Comparison of ENCODE assay signal across 10 mouse cellular contexts in genomic region chr7:25655601-25656428, GRCm38 (mm10). TPM values are rescaled to one million over a fixed set of nuclear protein-coding genes. Genes with fewer than 3 reads are reported as not detected.
DNase-seq lines count a peak whose midpoint lies in the region; ATAC-seq and TF ChIP-seq lines count a peak whose summit lies in the region.
"Had no signal": no experiment of that assay in that cellular context is flagged by ENCODE, and none has a peak within 500 bp of the region (broad histone marks: within the 10 kb centered on the region; RNA-seq: fewer than 3 reads in every experiment).

No protein-coding gene starts in this region.

- ATAC-seq in midbrain, embryonic 11.5 days (ENCODE audit: low FRiP score), result no peak
- ATAC-seq in midbrain, postnatal 0 days (ENCODE audit: low FRiP score), result no peak
- ATAC-seq in neural tube, embryonic 15.5 days (ENCODE audit: low FRiP score), result no peak

- no peak for TF ChIP-seq CTCF in midbrain, postnatal 0 days (IDR thresholded peaks at IDR 0.05)
- TF ChIP-seq CTCF in small intestine, adult 2 months (IDR thresholded peaks at IDR 0.05; ENCODE audit: extremely low read depth, insufficient read length, insufficient replicate concordance, low read depth, low read length), result no peak

- DNase-seq in adrenal gland, postnatal 14 days, result peak; percentile 39
- DNase-seq in adrenal gland, adult 8-10 months, result no peak
- peak; percentile 82 for DNase-seq in midbrain, embryonic 11.5 days (ENCODE audit: low spot score, missing footprints)
- DNase-seq in midbrain, postnatal 0 days (ENCODE audit: low spot score), result no peak
- peak; percentile 69 to 72 for DNase-seq in cerebellum, postnatal 36 days
- DNase-seq in embryo, embryonic 9.5 days (ENCODE audit: extremely low spot score), result no peak
- DNase-seq: lung, embryonic 14.5 days had no signal

- H3K27me3 ChIP-seq in midbrain, embryonic 11.5 days (ENCODE audit: control insufficient read depth, insufficient read depth, low read length), result no peaks in the 10 kb centered on the region
- H3K27me3 ChIP-seq in midbrain, postnatal 0 days (ENCODE audit: insufficient read depth, low read length), result no peaks in the 10 kb centered on the region
- H3K27me3 ChIP-seq in small intestine, adult 2 months (ENCODE audit: control insufficient read depth, insufficient read depth, low read length), result no peaks in the 10 kb centered on the region
- H3K27me3 ChIP-seq in neural tube, embryonic 15.5 days (replicated peaks), result no peaks in the 10 kb centered on the region
- H3K27me3 ChIP-seq: hindbrain, embryonic 15.5 days had no signal

- no peaks in the 10 kb centered on the region for H3K36me3 ChIP-seq in midbrain, embryonic 11.5 days (ENCODE audit: control insufficient read depth, insufficient read depth, low read length)
- no peaks in the 10 kb centered on the region for H3K36me3 ChIP-seq in midbrain, postnatal 0 days (ENCODE audit: insufficient read depth, low read length)
- no peaks in the 10 kb centered on the region for H3K36me3 ChIP-seq in small intestine, adult 2 months (ENCODE audit: control insufficient read depth, insufficient read depth, low read length)
- 0 out of 2 replicates have a peak, but pooled peaks cover 7% of the 10 kb centered on the region for H3K36me3 ChIP-seq in neural tube, embryonic 15.5 days
- H3K36me3 ChIP-seq: hindbrain, embryonic 15.5 days had no signal

- H3K9ac ChIP-seq in midbrain, embryonic 11.5 days (ENCODE audit: low read length), result no peak overlapping the region
- H3K9ac ChIP-seq in midbrain, postnatal 0 days (replicated peaks; ENCODE audit: low read length, poor library complexity, severe bottlenecking), result no peak overlapping the region
- H3K9ac ChIP-seq in neural tube, embryonic 15.5 days (replicated peaks), result no peak overlapping the region
- H3K9ac ChIP-seq: hindbrain, embryonic 15.5 days; lung, embryonic 14.5 days had no signal

- H3K9me3 ChIP-seq in midbrain, embryonic 11.5 days (ENCODE audit: control insufficient read depth, low read length), result no peaks in the 10 kb centered on the region
- H3K9me3 ChIP-seq in midbrain, postnatal 0 days (ENCODE audit: low read length), result no peaks in the 10 kb centered on the region
- no peaks in the 10 kb centered on the region for H3K9me3 ChIP-seq in neural tube, embryonic 15.5 days (replicated peaks)
- H3K9me3 ChIP-seq: hindbrain, embryonic 15.5 days had no signal

- WGBS in midbrain, embryonic 11.5 days, result 77% methylated on average over 11 of the region's 11 CpGs
- 74% methylated on average over 11 of the region's 11 CpGs for WGBS in midbrain, postnatal 0 days
- WGBS in small intestine, adult 2 months, result 46% methylated on average over 11 of the region's 11 CpGs
- 78% methylated on average over 11 of the region's 11 CpGs for WGBS in neural tube, embryonic 15.5 days

- no peak for TF ChIP-seq POLR2A in small intestine, adult 2 months (IDR thresholded peaks at IDR 0.05; ENCODE audit: low read depth, low read length)

- peaks cover 6% of the 10 kb centered on the region for H3K4me1 ChIP-seq in midbrain, embryonic 11.5 days (ENCODE audit: control insufficient read depth, insufficient read depth, low read length)
- H3K4me1 ChIP-seq in midbrain, postnatal 0 days (ENCODE audit: insufficient read depth, low read length), result peaks cover 9% of the 10 kb centered on the region; the same call in 1 of the 2 replicates
- peaks cover 7% of the 10 kb centered on the region; the same call in 1 of the 2 replicates for H3K4me1 ChIP-seq in small intestine, adult 2 months (ENCODE audit: control insufficient read depth, insufficient read depth, insufficient read length, low read length)
- H3K4me1 ChIP-seq in neural tube, embryonic 15.5 days, result peaks cover 37% of the 10 kb centered on the region

- no peak overlapping the region for H3K4me2 ChIP-seq in midbrain, embryonic 11.5 days
- H3K4me2 ChIP-seq in midbrain, postnatal 0 days (ENCODE audit: low read depth, low read length, poor library complexity, severe bottlenecking), result no peak overlapping the region
- H3K4me2 ChIP-seq in neural tube, embryonic 15.5 days, result no peak overlapping the region
- H3K4me2 ChIP-seq: hindbrain, embryonic 15.5 days; lung, embryonic 14.5 days had no signal

- H3K27ac ChIP-seq in midbrain, embryonic 11.5 days (ENCODE audit: low read depth, low read length), result no peak overlapping the region
- no peak overlapping the region for H3K27ac ChIP-seq in midbrain, postnatal 0 days (ENCODE audit: low read depth, low read length)
- no peak overlapping the region for H3K27ac ChIP-seq in small intestine, adult 2 months (ENCODE audit: insufficient read depth, low read depth, low read length)
- H3K27ac ChIP-seq in neural tube, embryonic 15.5 days (replicated peaks), result no peak overlapping the region
- H3K27ac ChIP-seq: hindbrain, embryonic 15.5 days had no signal

- no peak overlapping the region for H3K4me3 ChIP-seq in midbrain, embryonic 11.5 days (ENCODE audit: low read depth, low read length)
- H3K4me3 ChIP-seq in midbrain, postnatal 0 days (ENCODE audit: low read depth, low read length), result no peak overlapping the region
- H3K4me3 ChIP-seq in small intestine, adult 2 months (ENCODE audit: low read depth, low read length), result peak overlapping the region; percentile 19; the same call in 1 of the 2 replicates
- no peak overlapping the region for H3K4me3 ChIP-seq in neural tube, embryonic 15.5 days (replicated peaks)
- H3K4me3 ChIP-seq: hindbrain, embryonic 15.5 days had no signal

RNA-seq across cellular contexts. Expression of gene Bckdha, which starts 3.0 kb away (rescaled TPM):
- total RNA-seq in adrenal gland, postnatal 14 days (2021), result 255 and 258 TPM in 2 replicates
- total RNA-seq in adrenal gland, adult 8-10 months (2022), result 100 to 1,000 TPM; 139 to 212 (median 169) TPM
- 30.0 and 35.4 TPM in 2 replicates for polyA plus RNA-seq in midbrain, embryonic 11.5 days (2014; fragmentation: Nextera tagmentation; extraction: Ambion mirVana)
- total RNA-seq in midbrain, postnatal 0 days (2014; rRNA removed), result 64.9 and 78.2 TPM in 2 replicates
- 40.7 and 50.9 TPM in 2 replicates for polyA plus RNA-seq in midbrain, postnatal 0 days (2015; fragmentation: Nextera tagmentation; extraction: Ambion mirVana)
- polyA plus RNA-seq in small intestine, adult 2 months (2012; rRNA removed), result 75.8 and 98.5 TPM in 2 replicates
- 39.6 and 49.5 TPM in 2 replicates for polyA plus RNA-seq in neural tube, embryonic 15.5 days (2015; fragmentation: Nextera tagmentation; extraction: Ambion mirVana)

RNA-seq across cellular contexts. Expression of gene Exosc5, which starts 3.1 kb away (rescaled TPM):
- 43.3 and 53.2 TPM in 2 replicates for total RNA-seq in adrenal gland, postnatal 14 days (2021)
- 10 to 100 TPM; 42.0 to 62.6 (median 51.4) TPM for total RNA-seq in adrenal gland, adult 8-10 months (2022)
- 40.2 and 46.4 TPM in 2 replicates for polyA plus RNA-seq in midbrain, embryonic 11.5 days (2014; fragmentation: Nextera tagmentation; extraction: Ambion mirVana)
- 19.7 and 29.4 TPM in 2 replicates for total RNA-seq in midbrain, postnatal 0 days (2014; rRNA removed)
- 27.3 and 29.5 TPM in 2 replicates for polyA plus RNA-seq in midbrain, postnatal 0 days (2015; fragmentation: Nextera tagmentation; extraction: Ambion mirVana)
- polyA plus RNA-seq in small intestine, adult 2 months (2012; rRNA removed), result 31.7 and 64.7 TPM in 2 replicates
- 36.8 and 55.4 TPM in 2 replicates for polyA plus RNA-seq in neural tube, embryonic 15.5 days (2015; fragmentation: Nextera tagmentation; extraction: Ambion mirVana)

RNA-seq across cellular contexts. Expression of gene Tmem91, which starts 19.2 kb away (rescaled TPM):
- total RNA-seq in adrenal gland, postnatal 14 days (2021), result 0.78 and 0.86 TPM in 2 replicates
- under 1 TPM in 1 of 4 experiments, not detected in 3; 0.77 TPM for total RNA-seq in adrenal gland, adult 8-10 months (2022)
- 0.99 and 1.6 TPM in 2 replicates for polyA plus RNA-seq in midbrain, embryonic 11.5 days (2014; fragmentation: Nextera tagmentation; extraction: Ambion mirVana)
- 60.8 and 94.4 TPM in 2 replicates for total RNA-seq in midbrain, postnatal 0 days (2014; rRNA removed)
- polyA plus RNA-seq in midbrain, postnatal 0 days (2015; fragmentation: Nextera tagmentation; extraction: Ambion mirVana), result 186 and 200 TPM in 2 replicates
- 0.23 and 0.25 TPM in 2 replicates for polyA plus RNA-seq in small intestine, adult 2 months (2012; rRNA removed)
- 73.9 and 97.4 TPM in 2 replicates for polyA plus RNA-seq in neural tube, embryonic 15.5 days (2015; fragmentation: Nextera tagmentation; extraction: Ambion mirVana)

RNA-seq across cellular contexts. Expression of gene B9d2, which starts 24.8 kb away (rescaled TPM):
- total RNA-seq in adrenal gland, postnatal 14 days (2021), result 17.8 TPM in 2 replicates
- total RNA-seq in adrenal gland, adult 8-10 months (2022), result 10 to 100 TPM; 17.7 to 27.0 (median 21.4) TPM
- polyA plus RNA-seq in midbrain, embryonic 11.5 days (2014; fragmentation: Nextera tagmentation; extraction: Ambion mirVana), result 30.7 and 31.1 TPM in 2 replicates
- 22.8 and 32.1 TPM in 2 replicates for total RNA-seq in midbrain, postnatal 0 days (2014; rRNA removed)
- 58.2 and 67.2 TPM in 2 replicates for polyA plus RNA-seq in midbrain, postnatal 0 days (2015; fragmentation: Nextera tagmentation; extraction: Ambion mirVana)
- polyA plus RNA-seq in small intestine, adult 2 months (2012; rRNA removed), result 21.8 and 33.2 TPM in 2 replicates
- polyA plus RNA-seq in neural tube, embryonic 15.5 days (2015; fragmentation: Nextera tagmentation; extraction: Ambion mirVana), result 42.9 and 46.9 TPM in 2 replicates

RNA-seq across cellular contexts. Expression of gene B3gnt8, which starts 29.4 kb away (rescaled TPM):
- total RNA-seq in adrenal gland, postnatal 14 days (2021), result 3.6 and 6.2 TPM in 2 replicates
- 1 to 10 TPM; 3.8 to 7.0 (median 4.5) TPM for total RNA-seq in adrenal gland, adult 8-10 months (2022)
- polyA plus RNA-seq in midbrain, embryonic 11.5 days (2014; fragmentation: Nextera tagmentation; extraction: Ambion mirVana), result 0.36 and 0.65 TPM in 2 replicates
- 0.80 and 1.4 TPM in 2 replicates for total RNA-seq in midbrain, postnatal 0 days (2014; rRNA removed)
- 0.62 and 0.97 TPM in 2 replicates for polyA plus RNA-seq in midbrain, postnatal 0 days (2015; fragmentation: Nextera tagmentation; extraction: Ambion mirVana)
- polyA plus RNA-seq in small intestine, adult 2 months (2012; rRNA removed), result 4.7 and 8.2 TPM in 2 replicates
- polyA plus RNA-seq in neural tube, embryonic 15.5 days (2015; fragmentation: Nextera tagmentation; extraction: Ambion mirVana), result 1.8 and 5.3 TPM in 2 replicates

Comparison
In these comparisons a context has a peak if more than half of its experiments do, and no peak if none do; other contexts are left out.
1. DNase-seq: peak in adrenal gland, postnatal 14 days (single experiment), midbrain, embryonic 11.5 days (single experiment) and cerebellum, postnatal 36 days (2 of 2); none in adrenal gland, adult 8-10 months (single experiment), midbrain, postnatal 0 days (single experiment) and embryo, embryonic 9.5 days (single experiment).
2. RNA of gene Tmem91, which starts 19.2 kb away (polyA plus RNA-seq): 186 to 200 TPM in midbrain, postnatal 0 days and 73.9 to 97.4 TPM in neural tube, embryonic 15.5 days; 0.99 to 1.6 TPM in midbrain, embryonic 11.5 days and 0.23 to 0.25 TPM in small intestine, adult 2 months; every median in the first group is over 10 times any median in the second.